Mouse (Mus musculus): ENCODE data around the gene Vcp.

GRCm38 (mm10) chr4:43004951-43005350, 4.6 kb upstream of the Vcp start:
- TF ChIP-seq CTCF (IDR thresholded peaks at IDR 0.05; ENCODE audit: extremely low read depth, insufficient read depth, insufficient read length, insufficient replicate concordance) (no peak), POLR2A (IDR thresholded peaks at IDR 0.05; ENCODE audit: low read depth, low read length) (no peak)

Data from spleen, adult 2 months (tissue).